Mouse (Mus musculus): ENCODE measurements around the gene Atxn7l1. TPM values are rescaled to one million over a fixed set of nuclear protein-coding genes. Genes with fewer than 3 reads are reported as not detected.

Atxn7l1 gene
- polyA plus RNA-seq, 1 experiment: 12.4 TPM

DNA sequence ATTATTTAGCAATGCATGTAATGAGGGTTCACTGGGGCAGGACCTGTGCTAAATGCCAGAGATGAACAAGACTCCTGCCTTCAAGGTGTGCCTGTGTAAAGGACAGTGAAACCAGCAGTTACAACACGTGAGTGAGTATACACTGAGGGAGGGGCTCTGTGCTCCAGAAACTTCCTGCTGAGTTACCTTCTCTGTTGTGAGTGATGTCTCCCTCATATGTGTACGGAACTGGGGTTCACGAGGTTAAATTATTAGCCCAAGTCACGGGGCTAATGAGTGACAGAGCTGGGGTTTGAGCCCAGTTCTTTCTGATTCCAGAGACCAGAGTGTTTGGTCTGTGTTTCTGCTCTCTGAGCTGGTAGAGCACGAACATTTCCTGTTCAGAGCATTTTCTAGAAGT, 168.3 kb downstream of the Atxn7l1 start:
- Histone ChIP-seq H3K4me2 (ENCODE audit: low read depth) (no peak overlapping the region), H3K27me3 (ENCODE audit: control insufficient read depth, insufficient read depth, insufficient read length) (no peaks in the 10 kb centered on the region), H3K36me3 (ENCODE audit: control insufficient read depth, insufficient read depth) (no peaks in the 10 kb centered on the region), H3K4me3 (no peak overlapping the region), H3K79me2 (ENCODE audit: control insufficient read depth, insufficient read depth) (no peaks in the 10 kb centered on the region), H3ac (ENCODE audit: control insufficient read depth, insufficient read length) (no peak overlapping the region)
- TF ChIP-seq SRF (IDR thresholded peaks at IDR 0.05; ENCODE audit: control insufficient read depth, insufficient read length, low read depth) (no peak), POLR2AphosphoS2 (IDR thresholded peaks at IDR 0.05; ENCODE audit: insufficient read length, low read depth) (no peak), USF1 (IDR thresholded peaks at IDR 0.05; ENCODE audit: low read depth) (no peak), REST (IDR thresholded peaks at IDR 0.05; ENCODE audit: insufficient read depth, insufficient read length) (no peak), MAX (IDR thresholded peaks at IDR 0.05; ENCODE audit: low read depth) (no peak), POLR2A (IDR thresholded peaks at IDR 0.05; ENCODE audit: insufficient read length, low read depth) (no peak), TCF12 (IDR thresholded peaks at IDR 0.05; ENCODE audit: insufficient read depth, poor library complexity, severe bottlenecking) (no peak), E2F4 (IDR thresholded peaks at IDR 0.05; ENCODE audit: insufficient read depth) (no peak), MYOG (IDR thresholded peaks at IDR 0.05; ENCODE audit: control insufficient read depth in 1 of 3, insufficient read depth in 1 of 3, insufficient read length in 2 of 3, low read depth in 2 of 3) (no peak), TCF3 (IDR thresholded peaks at IDR 0.05; ENCODE audit: insufficient read length, low read depth) (no peak), CEBPB (IDR thresholded peaks at IDR 0.05; ENCODE audit: insufficient read depth, poor library complexity, severe bottlenecking) (no peak), MYOD1 (IDR thresholded peaks at IDR 0.05; ENCODE audit: control insufficient read depth in 1 of 3, insufficient read length in 2 of 3, low read depth in 2 of 3) (no peak)

DNA sequence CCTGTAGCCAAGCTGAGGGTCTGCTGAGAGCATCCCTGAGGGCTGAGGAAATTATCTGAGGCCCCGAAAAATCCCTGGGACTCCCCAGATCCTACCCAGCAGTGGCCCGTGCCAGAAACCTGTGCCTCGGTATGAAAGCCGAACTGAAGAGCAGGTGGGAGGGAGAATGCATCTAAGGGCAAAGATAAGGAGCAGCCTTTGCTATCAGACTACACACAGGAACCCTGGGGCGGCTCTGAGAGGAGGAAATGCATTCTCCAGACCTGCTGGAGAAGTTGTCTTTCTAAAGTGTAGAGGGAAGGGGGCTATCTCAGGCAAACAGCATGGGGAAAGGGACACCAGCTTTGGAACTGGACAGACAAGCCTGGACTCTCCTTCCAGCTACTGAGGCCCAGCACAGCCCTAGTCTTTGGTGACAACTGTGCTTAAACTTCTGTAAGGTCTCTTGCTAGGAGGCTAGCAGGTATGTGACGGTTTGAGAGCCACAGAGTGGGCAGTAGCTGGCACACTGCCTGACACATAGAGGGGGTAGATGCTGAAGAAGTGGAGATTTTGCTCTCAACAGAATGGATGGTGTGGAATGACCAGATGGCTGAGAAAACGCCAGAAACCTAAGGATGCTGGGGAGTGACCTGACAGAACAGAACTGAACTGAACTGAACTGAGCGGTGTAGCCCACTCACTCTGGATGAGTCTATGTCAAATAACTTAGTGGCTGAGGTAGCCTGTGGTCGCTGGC, 170.5 kb downstream of the Atxn7l1 start:
- H3K79me2 ChIP-seq (ENCODE audit: control insufficient read depth, insufficient read depth): no peaks in the 10 kb centered on the region
- no peaks in the 10 kb centered on the region for H3K27me3 ChIP-seq (ENCODE audit: control insufficient read depth, insufficient read depth, insufficient read length)
- H3K4me2 ChIP-seq (ENCODE audit: low read depth): no peak overlapping the region
- H3K4me3 ChIP-seq: no peak overlapping the region
- no peaks in the 10 kb centered on the region for H3K36me3 ChIP-seq (ENCODE audit: control insufficient read depth, insufficient read depth)
- H3ac ChIP-seq (ENCODE audit: control insufficient read depth, insufficient read length): no peak overlapping the region
- TF ChIP-seq TCF12 (IDR thresholded peaks at IDR 0.05; ENCODE audit: insufficient read depth, poor library complexity, severe bottlenecking): no peak
- no peak for TF ChIP-seq POLR2AphosphoS2 (IDR thresholded peaks at IDR 0.05; ENCODE audit: insufficient read length, low read depth)
- no peak for TF ChIP-seq USF1 (IDR thresholded peaks at IDR 0.05; ENCODE audit: low read depth)

DNA sequence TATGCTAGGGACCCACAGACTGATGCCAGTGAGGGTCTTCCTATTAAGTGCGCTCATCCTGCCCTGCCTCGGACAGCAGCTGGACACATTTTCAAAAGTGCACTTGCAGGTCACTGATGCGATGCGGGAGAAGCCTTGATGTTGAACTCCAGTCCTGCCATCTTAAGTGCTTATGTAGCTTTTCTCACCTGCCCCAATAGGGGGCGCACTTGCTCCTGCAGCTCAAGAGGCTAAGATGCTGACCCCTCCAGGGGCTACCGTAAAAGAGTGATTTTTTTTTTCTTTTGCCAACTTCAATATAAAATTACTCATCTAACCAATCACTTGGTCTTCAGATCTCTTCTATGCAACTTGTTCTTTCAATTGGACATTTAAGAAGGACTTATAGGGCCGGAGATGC, 175.1 kb downstream of the Atxn7l1 start:
- TF ChIP-seq REST (IDR thresholded peaks at IDR 0.05; ENCODE audit: insufficient read depth, insufficient read length) (no peak), TCF12 (IDR thresholded peaks at IDR 0.05; ENCODE audit: insufficient read depth, poor library complexity, severe bottlenecking) (no peak), POLR2A (IDR thresholded peaks at IDR 0.05; ENCODE audit: insufficient read length, low read depth) (no peak), MYOG (IDR thresholded peaks at IDR 0.05; ENCODE audit: control insufficient read depth in 1 of 3, insufficient read depth in 1 of 3, insufficient read length in 2 of 3, low read depth in 2 of 3) (no peak), MAX (IDR thresholded peaks at IDR 0.05; ENCODE audit: low read depth) (no peak), CEBPB (IDR thresholded peaks at IDR 0.05; ENCODE audit: insufficient read depth, poor library complexity, severe bottlenecking) (no peak), TCF3 (IDR thresholded peaks at IDR 0.05; ENCODE audit: insufficient read length, low read depth) (no peak), USF1 (IDR thresholded peaks at IDR 0.05; ENCODE audit: low read depth) (no peak), E2F4 (IDR thresholded peaks at IDR 0.05; ENCODE audit: insufficient read depth) (no peak), POLR2AphosphoS2 (IDR thresholded peaks at IDR 0.05; ENCODE audit: insufficient read length, low read depth) (no peak), SRF (IDR thresholded peaks at IDR 0.05; ENCODE audit: control insufficient read depth, insufficient read length, low read depth) (no peak), MYOD1 (IDR thresholded peaks at IDR 0.05; ENCODE audit: control insufficient read depth in 1 of 3, insufficient read length in 2 of 3, low read depth in 2 of 3) (no peak)
- Histone ChIP-seq H3K79me2 (ENCODE audit: control insufficient read depth, insufficient read depth) (no peaks in the 10 kb centered on the region), H3ac (ENCODE audit: control insufficient read depth, insufficient read length) (no peak overlapping the region), H3K4me2 (ENCODE audit: low read depth) (no peak overlapping the region), H3K27me3 (ENCODE audit: control insufficient read depth, insufficient read depth, insufficient read length) (no peaks in the 10 kb centered on the region), H3K4me3 (no peak overlapping the region), H3K36me3 (ENCODE audit: control insufficient read depth, insufficient read depth) (peaks cover 7% of the 10 kb centered on the region)

DNA sequence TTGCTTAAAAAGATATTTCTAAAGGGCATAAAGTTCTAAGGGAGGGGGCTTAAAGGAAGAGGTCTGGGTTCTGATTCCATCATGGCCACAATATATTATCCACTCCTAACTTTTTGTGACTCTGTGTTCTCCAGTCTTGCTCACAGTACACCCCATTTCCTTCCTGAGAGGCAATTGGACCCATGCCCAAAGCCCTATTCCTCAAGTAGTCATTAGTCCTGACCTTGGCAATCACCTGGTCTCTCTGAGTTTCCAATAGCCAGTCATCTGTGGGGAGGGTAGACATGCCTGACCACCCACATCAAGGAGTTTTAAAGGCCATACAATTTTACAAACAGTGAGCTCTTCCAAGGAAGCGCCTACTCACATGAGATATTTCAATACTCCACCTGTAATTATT, 176.3 kb downstream of the Atxn7l1 start:
- peaks cover 9% of the 10 kb centered on the region for H3K36me3 ChIP-seq (ENCODE audit: control insufficient read depth, insufficient read depth)
- H3ac ChIP-seq (ENCODE audit: control insufficient read depth, insufficient read length): no peak overlapping the region
- no peak for TF ChIP-seq E2F4 (IDR thresholded peaks at IDR 0.05; ENCODE audit: insufficient read depth)
- no peak for TF ChIP-seq USF1 (IDR thresholded peaks at IDR 0.05; ENCODE audit: low read depth)
- no peak for TF ChIP-seq TCF3 (IDR thresholded peaks at IDR 0.05; ENCODE audit: insufficient read length, low read depth)
- no peak for TF ChIP-seq MYOD1 (IDR thresholded peaks at IDR 0.05; ENCODE audit: control insufficient read depth in 1 of 3, insufficient read length in 2 of 3, low read depth in 2 of 3)
- TF ChIP-seq SRF (IDR thresholded peaks at IDR 0.05; ENCODE audit: control insufficient read depth, insufficient read length, low read depth): no peak
- no peak for TF ChIP-seq POLR2A (IDR thresholded peaks at IDR 0.05; ENCODE audit: insufficient read length, low read depth)
- TF ChIP-seq TCF12 (IDR thresholded peaks at IDR 0.05; ENCODE audit: insufficient read depth, poor library complexity, severe bottlenecking): no peak
- TF ChIP-seq MYOG (IDR thresholded peaks at IDR 0.05; ENCODE audit: control insufficient read depth in 1 of 3, insufficient read depth in 1 of 3, insufficient read length in 2 of 3, low read depth in 2 of 3): no peak
- no peak for TF ChIP-seq CEBPB (IDR thresholded peaks at IDR 0.05; ENCODE audit: insufficient read depth, poor library complexity, severe bottlenecking)
- no peak for TF ChIP-seq POLR2AphosphoS2 (IDR thresholded peaks at IDR 0.05; ENCODE audit: insufficient read length, low read depth)
- TF ChIP-seq MAX (IDR thresholded peaks at IDR 0.05; ENCODE audit: low read depth): no peak
- no peak for TF ChIP-seq REST (IDR thresholded peaks at IDR 0.05; ENCODE audit: insufficient read depth, insufficient read length)
- H3K79me2 ChIP-seq (ENCODE audit: control insufficient read depth, insufficient read depth): no peaks in the 10 kb centered on the region
- no peak overlapping the region for H3K4me2 ChIP-seq (ENCODE audit: low read depth)
- no peaks in the 10 kb centered on the region for H3K27me3 ChIP-seq (ENCODE audit: control insufficient read depth, insufficient read depth, insufficient read length)
- H3K4me3 ChIP-seq: no peak overlapping the region

Measured in myocyte (in vitro differentiated cells).